Mouse (Mus musculus): ENCODE measurements at regions not wholly inside any gene's neighbourhood (a gene's known extent, or its start where the extent isn't known, plus 50 kb on each side); places are given as distances from the start of the nearest gene placed in this dataset.

DNA sequence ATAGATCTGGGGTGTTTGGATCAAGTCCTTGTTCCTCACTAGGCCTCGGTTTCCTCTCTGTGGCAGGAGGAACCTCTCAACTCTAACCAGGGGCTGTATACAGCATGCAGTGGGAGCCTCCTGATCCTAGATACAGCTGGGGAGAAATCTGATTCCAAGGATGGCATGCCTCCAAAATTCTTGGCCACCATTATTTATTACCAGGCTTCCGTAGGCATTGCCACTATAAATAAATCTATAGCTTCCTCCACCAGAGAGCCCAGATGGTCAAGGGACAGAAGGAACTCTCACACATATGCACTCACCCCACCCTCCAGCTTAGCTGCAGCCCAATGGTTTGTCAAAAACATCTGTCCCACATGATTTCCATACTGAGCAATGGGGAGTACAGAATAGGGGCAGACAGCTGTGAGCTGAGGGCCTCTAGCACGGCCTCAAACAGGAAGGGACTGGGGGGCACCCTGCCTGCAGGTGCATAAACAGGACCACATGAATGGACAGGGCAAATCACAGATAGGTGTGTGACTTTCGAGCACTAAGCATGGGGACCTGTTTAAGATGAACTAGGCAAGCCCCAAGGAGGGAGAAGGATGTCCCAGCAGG, 100.8 kb upstream of the Mgme1 start:
- DNase-seq (ENCODE audit: low spot score) = no peak

DNA sequence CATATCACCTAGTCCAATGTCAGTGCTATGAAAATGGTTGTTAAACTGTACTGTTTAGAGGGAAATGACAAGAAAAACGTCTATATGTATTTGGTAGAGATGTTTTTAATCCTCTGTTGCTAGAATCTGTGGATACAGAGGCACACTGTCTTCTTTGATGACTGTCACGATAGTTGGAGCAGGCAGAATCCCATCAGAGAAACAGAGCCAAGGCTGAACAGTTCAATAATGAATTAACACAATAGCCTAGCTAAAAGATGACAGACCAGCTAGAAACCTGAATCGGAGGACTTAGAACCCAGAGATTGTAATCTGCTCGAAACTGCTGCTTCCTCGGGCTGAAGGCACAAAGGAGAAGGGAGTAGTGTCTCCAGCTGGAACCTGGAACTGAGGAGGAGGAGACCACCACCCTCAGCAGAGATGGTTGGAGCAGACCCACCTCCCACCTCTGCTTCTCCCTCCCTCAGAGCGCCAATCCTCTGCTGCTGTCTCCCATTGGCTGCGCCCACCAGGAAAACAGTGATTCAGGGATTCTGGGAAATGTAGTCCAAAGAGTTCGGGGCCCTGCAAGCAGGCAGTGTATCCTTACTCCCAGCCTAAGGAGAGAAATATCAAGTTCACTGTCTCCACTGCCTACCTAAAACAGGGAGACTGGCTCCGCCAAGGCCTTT, 98.2 kb upstream of the Mgme1 start:
- no peak for DNase-seq (ENCODE audit: low spot score)

DNA sequence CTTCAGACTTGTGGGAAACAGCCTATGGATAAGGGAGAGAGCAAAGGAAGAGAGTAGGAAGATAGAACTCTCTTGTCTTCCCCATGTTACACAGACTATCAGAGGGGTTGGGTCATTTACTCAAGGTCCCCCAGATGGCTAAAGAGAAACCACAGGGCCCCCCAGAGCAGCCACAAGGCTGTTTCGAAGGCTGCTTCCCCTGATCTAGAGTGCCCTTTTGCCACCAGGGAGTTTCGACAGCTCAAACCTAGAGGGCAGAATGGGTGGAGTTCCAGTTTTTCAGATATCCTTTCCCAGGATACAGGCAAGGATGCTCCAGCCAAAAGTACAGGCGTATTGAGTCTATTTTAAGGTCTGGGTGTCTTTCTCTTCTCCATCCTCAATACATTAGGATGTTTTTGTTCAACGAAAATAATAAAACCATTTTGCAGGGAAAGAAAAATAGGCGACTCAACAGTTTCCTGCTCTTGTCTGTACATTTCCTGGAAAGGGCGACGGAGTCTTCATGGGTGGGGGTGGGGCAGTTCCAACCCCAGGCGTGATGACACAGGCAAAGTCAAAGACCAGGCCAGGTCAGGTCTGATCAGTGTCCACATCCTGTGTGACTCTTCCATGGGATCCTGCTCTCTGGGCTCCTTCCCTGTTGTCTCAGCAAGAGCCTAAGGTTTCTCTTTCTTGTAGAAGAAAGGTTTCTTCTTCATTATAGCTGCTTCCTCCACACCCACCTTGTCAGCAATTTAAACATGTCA, 96.9 kb upstream of the Mgme1 start:
- DNase-seq (ENCODE audit: low spot score) = no peak

DNA sequence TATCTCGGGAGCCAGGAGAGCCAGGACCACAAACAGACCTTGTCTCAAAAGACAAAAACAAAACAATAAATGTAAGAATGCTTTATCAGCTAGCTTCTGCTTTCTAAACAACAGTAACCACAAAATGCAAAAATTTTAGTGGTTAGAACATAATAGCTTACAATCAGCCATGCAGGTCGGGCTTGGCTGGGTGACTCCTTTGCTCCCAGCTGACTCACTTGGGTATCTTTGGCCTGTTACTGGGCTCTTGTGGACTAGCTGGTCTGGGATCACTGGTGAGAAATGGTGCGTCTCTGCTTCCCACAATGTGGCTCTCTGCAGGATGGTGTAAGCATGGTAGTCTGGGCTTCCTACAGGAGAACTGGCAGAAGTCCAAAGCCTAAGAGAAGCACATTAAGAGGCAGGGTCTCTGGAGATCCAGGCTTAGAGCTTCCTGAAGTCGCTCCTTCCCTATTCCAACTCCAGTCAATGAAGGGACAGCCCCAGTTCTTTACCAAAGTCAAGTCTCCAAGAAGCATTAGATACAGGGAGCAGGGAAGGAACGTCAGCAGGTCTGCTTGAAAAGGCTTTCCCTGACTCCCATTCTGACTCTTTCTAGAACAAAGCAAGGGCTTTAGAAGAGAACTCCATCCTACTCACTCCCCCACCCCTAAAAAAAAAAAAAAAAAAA, 96.0 kb upstream of the Mgme1 start:
- no peak for DNase-seq (ENCODE audit: low spot score)

DNA sequence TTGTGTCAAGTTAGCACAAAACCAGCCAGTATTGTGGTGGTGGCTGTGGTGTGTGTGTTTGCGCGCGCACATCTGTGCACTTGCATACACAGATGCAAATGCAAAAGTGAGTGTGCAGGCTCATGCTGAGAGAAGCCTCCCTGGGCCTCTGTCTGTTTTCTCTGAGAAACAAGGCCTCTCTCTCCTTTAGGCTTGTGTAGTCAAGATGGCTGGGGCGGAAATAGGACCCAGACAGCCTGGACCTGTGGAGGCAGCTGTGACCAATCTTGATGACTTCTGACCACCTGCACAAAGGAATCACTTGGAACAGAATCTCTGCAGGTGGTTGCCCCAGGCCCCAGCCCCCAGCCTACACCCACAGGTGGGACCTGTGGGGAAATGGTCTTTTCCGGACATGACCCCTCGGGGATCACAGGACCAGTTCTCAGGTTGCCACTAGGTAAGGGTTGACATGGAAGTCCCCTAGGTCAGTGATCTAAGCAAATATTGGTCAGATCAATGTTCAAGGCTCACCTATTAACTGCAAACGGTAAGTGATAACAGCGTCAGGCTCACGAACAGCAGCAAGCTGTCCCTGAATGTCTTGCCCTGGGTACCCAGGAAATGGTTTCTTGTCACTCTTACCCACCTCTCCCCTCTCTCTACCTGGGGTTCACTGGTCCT, 93.8 kb upstream of the Mgme1 start:
- no peak for DNase-seq (ENCODE audit: low spot score)

DNA sequence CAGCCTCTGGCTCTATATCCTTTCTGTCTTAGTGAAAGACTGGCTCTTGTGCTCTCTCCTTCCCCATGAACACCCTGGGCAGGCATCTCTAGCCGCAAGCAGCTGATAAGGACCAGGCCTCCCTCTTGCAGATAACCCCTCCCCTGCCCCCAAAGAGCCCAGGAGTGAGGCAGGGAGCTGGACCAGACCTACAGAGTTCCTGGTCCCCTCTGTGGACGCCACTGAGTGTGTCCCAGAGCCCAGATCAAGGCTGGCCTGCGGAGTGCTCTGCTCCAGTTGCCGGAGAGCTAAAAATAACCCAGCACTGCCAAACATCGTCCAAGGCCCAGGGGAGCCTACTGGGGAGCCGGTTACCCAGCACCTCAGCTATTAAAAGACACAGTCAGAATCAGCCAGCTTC, 93.2 kb upstream of the Mgme1 start:
- DNase-seq (ENCODE audit: low spot score) = no peak

DNA sequence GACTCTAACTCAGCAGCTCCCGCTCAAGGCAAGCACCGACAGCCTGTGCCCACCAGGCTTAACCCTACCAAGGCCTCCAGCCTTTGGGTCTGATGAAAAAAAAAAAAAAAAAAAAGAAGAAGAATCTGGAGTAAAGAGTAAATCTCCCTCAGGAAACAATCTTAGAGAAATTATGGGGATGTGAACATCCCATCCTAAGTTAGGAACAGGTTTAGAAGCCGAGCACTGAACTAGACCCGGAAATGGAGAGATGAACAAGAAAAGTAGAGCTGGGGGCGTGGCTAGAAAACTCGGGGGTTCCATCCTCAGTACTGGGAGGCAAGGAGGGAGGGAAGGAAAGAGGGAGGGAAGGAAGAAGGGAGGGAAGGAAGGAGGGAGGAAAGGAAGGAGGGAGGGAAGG, 92.5 kb upstream of the Mgme1 start:
- DNase-seq (ENCODE audit: low spot score) = no peak

DNA sequence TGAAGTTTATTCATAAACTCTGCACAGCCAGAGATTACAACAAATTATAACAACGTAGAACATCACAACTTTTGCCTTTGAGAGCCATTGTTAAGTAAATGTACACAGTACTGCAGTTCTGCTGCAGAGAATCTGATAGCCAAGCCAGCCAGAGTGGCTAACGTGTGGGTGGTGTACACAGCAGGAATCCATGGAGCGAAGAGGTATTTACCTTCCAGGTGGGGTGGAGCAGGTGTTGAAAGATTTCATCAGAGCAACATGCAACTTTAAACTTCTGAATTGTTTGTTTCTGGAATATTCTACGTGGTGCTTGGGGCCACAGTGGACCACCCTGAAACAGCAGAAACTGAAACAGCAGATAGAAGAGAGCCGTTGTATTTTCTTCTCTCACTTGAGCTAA, 88.4 kb upstream of the Mgme1 start:
- DNase-seq (ENCODE audit: low spot score) = no peak

DNA sequence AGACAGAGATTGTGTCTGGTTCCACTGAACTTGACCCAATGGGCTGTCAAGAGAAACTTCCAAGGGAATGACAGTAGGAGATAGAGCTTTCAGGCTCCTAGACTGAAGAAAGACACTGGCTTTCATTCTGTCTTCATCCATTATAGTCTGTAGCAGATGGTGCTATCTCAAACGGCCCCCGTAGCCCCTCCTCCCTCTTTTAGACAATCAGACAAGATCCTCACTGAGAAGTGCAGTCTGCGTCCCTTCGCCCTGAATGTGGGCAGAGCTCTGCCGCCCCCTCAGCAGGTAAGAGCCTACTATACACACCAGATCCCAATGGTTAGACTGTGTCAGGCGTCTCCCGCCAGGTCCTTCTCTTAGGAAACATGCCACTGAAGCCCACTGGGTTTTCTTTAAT, 87.9 kb upstream of the Mgme1 start:
- DNase-seq (ENCODE audit: low spot score) = no peak

DNA sequence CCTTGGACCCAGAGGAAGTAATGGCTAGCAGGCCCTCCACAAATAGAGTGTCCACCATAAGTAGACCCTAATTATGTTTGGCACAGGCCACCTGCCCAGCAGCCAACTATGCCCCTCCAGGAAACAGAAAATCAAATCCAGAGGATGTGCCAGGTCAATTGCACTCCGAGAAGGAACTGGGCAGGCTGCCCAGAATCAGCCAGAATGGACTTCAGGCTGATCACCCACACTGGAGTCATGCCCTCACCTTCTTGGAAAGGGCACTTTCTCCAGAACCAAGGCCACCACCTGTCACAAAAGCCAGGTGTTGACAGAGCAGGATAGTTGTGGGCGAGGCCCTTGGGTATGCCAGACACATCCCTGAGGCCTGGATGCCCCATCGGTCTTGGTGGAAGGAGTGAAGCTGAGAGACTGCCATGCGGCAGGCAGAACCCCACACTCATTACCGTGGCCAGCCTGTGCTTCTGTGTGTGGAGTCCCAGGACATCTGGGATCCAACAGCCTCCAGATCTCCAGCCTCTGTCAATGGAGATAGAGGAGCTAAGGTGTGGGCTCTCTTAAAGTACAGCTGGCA, 87.0 kb upstream of the Mgme1 start:
- DNase-seq (ENCODE audit: low spot score) = no peak

DNA sequence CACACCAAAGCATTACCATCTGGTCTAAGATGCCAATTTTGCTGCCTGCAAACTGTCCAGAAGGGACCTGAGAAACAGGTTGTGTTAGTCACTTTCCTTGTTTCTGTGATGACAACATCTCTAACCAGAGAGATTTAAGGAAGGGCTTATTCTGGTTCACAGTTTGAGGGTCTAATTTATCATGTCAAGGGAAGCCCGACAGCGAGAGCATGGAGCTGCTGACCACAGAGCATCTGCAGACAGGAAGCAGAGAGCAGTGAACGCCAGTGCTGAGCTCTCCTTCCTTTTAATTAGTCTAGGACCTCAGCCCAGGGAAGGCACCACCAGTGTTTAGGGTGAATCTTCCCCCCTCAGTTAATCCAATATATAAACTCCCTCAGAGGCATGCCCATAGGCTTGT, 85.3 kb upstream of the Mgme1 start:
- no peak for DNase-seq (ENCODE audit: low spot score)

DNA sequence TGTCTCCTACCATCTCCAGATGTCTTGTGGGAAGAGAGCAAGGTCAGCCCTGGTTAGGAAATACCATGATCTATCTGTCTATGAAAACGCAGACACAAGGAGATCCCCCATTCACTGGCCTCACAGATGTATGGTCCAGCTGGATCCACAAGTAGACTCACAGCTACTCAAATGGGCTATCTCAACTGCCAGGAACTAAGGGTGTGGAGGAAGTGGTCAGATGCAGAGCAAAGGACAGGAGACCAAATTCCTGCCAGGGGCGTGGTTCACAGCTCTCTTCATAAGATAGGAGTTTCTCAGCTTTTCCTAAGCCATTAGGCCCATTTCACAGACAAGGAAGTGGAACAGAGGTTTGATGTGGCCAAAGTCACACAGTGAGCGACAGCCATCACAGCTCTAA, 84.0 kb upstream of the Mgme1 start:
- no peak for DNase-seq (ENCODE audit: low spot score)

DNA sequence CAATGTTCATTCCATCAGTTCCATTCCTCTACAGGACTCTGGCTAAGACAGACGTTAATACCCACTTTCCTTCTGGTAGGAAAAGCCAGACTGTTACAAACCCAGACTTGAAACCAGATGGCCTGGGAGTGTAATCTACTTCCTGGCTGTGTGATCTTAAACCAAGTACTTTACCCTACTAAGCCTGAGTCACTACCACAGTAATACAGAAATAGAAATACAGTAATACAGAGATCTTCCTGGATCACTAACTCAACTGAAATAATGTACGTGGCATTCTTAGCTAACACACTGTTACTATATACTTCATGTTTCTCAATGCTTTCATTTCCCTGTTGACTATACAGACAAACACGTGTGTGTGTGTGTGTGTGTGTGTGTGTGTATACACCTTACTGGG, 82.4 kb upstream of the Mgme1 start:
- DNase-seq (ENCODE audit: low spot score) = no peak

DNA sequence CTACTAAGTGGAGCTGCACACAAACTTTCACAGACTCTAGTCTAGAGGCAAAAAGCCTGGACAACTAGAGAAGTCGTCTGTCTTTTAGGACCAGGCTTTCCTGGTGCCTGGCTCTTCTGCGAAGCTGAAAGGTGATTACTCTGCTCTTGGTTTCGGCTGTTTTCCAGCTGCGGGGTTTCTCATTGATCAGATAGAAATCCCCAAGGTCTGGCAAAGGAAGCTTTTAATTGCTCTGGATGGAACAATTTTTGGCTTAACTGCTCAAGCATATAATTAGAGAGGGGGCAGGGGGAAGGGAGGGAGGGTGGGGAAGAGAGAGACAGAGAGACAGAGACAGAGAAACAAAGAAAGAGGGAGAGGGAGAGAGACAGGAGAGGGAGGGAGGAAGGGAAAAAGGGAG, 82.0 kb upstream of the Mgme1 start:
- DNase-seq (ENCODE audit: low spot score) = no peak

DNA sequence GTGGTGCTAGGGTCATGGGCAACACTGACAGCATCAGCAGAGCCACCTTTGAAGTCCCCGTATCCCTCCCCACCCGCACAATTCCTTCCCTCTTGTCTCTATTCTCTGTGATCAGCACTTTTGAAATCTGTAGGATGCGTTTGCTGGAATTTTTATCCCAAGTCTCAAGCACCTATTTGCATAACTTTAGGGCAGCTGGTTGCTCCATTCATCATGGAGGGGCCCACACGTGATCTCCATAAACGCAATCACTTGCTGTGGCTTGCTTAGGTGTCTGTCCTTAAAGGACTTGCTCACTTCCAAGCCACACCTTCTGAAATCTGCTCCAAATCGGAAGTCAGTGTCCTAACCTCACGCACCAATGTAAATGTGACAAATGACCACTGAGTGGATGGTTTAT, 80.7 kb upstream of the Mgme1 start:
- DNase-seq (ENCODE audit: low spot score) = no peak

DNA sequence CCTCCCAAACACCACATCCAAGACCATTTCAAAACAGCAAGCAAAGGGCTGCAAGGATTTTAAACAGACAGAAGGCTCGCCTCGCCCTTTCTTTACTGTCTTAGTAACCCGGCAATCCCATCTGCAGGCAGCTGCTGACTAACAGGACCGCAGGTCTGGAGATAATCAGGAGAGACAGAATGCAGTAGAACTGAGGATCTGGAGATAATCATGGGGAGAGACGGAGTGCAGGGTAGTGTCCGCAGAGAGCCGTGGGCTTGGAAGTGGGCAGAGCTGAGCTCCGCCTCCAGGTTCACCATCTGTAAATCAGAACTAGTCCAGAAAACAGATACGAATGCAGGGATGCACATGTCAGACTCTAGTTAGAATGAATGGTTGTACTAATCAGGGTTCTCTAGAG, 79.4 kb upstream of the Mgme1 start:
- DNase-seq (ENCODE audit: low spot score) = no peak

DNA sequence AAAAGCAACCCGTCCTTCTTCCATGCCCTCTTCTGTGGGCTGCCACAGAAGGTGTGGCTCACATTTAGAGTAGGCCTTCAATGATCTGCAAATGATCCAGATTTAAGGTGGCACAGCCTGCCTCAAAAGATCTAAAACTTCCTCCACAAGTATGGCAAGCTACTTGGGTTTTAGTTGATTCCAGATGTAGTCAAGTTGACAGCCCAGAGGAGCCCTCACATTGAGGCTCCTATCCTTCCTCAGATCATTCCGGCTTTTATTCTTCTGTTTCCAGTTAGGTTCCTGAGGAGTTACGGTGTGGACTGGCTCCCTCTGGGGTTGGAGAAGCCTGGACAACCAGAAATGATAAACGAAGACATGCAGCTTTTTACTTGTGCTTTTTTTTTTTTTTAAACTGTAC, 78.8 kb upstream of the Mgme1 start:
- DNase-seq (ENCODE audit: low spot score) = no peak

DNA sequence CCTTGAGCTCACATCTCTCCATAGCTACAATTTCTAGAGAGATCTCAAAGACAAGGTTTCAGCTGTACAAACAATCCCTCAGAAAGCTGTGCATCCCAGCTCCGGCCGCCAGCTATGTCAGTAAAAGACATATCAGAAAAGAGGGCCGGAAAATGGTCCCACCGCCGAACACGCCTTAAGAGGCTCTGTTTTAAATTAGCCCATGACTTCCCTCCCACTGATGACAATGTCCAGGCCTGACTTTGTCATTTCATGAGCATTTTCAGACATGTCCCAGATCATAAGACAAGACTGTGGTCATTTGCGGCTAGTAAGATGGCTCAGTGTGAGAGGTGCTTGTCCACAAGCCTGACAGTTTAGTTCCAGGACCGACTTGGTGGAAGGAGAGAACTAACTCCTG, 78.0 kb upstream of the Mgme1 start:
- no peak for DNase-seq (ENCODE audit: low spot score)

DNA sequence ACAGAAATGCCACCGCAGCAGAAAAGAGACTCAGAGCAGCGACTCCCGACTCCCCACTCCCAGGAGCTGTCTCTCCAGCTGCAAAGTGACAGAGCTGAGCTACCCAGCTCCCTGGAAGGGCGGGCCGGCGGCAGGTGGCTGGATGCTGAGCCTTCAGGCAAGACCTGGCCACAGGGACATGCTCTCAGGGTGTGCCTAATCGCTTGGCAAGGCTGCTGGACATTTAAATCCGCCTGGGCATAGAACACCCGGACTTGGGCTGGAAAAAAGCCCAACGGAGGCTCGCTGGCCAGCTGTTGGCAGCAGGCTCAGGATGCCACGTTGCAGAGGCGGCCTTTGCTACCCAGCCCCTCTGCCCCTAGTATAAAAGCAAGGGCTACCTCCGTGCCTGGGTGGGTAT, 74.6 kb upstream of the Mgme1 start:
- DNase-seq (ENCODE audit: low spot score) = no peak

DNA sequence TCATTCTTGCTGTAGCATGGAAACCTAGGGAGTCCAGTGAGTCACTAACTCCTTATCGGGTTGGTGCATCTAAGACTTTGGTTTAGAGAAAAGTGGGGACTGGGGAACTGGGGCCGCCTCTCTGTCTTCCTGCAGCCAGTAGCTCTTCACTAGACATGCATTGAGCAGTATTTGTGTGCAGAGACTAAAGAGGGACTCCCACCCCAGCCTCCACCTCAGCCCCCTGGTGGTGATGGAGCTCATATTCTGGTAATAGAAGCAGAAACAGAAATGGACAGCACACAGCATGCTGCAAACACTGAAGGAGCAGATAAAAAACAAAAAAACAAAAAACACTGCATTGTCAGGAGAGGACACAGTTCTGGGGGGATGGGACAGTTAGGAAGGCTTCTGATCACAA, 73.3 kb upstream of the Mgme1 start:
- DNase-seq (ENCODE audit: low spot score) = no peak

DNA sequence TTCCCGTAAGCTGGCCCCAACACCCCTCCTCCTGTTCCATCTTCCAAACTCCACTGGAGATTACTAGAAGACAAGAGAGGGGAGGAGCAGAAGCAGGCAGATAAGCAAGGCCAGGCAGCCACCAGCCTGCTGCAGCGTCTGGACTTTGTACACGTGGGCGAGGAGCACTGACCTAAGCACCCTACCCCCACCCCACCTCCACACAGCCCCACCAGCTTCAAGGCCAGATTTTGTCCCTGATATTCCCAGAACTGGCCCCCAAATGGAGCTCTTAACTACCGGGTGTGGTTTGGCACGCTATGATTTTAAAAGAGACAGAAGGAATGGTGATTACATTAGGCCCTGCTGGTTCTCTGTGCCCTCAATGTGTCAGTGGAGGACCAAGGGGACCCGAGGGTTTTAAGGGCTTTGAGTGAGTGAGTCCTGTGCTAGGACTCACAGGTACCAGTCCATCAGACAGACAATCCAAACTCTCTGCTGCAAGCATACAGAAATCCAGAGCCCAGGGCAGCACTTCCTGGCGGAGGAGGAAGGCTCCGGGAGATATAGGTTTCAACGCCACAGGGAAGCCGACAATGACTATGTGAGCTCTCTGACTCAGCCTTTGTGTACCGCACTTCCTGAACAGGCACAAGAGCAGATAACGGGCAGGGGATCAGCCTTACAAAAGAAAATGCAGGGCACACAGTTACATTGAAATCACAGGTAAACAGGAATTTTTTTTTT, 72.0 kb upstream of the Mgme1 start:
- no peak for DNase-seq (ENCODE audit: low spot score)
